ENCODE assay signal across 8 mouse cellular contexts in the genomic region with DNA sequence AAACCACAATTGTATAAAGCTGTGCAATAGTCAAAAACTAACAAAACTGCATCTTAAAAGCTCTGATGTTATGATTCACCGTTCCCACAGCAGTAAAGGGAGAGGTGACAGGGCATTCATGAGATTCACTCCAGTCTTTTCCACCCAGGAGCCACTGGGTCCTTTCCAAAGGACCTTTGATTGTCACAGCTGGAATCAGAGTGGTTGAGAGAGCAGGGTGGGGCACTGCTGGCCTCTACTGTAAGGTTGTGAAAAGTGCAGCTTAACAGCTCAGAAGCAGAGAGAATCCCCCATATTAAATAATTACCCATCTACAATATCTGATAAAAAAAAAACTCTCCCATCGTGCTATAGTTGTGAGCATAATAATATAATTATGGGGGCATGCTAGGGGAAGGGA.
A peak's percentile ranks its signal among the peaks of the same experiment; 100 is the strongest.
DNase-seq lines count a peak whose midpoint lies in the region; ATAC-seq and TF ChIP-seq lines count a peak whose summit lies in the region.
"Had no signal": no experiment of that assay in that cellular context is flagged by ENCODE, and none has a peak within 500 bp of the region (broad histone marks: within the 10 kb centered on the region; RNA-seq: fewer than 3 reads in every experiment).

No protein-coding gene starts in this region.

- no peaks in the 10 kb centered on the region for H3K27me3 ChIP-seq in heart, postnatal 0 days (ENCODE audit: control insufficient read depth, insufficient read depth, low read length)
- H3K27me3 ChIP-seq in heart, embryonic 12.5 days (replicated peaks) = no peaks in the 10 kb centered on the region
- no peaks in the 10 kb centered on the region for H3K27me3 ChIP-seq in midbrain, embryonic 13.5 days
- H3K27me3 ChIP-seq in midbrain, embryonic 16.5 days (ENCODE audit: control insufficient read depth, insufficient read depth, low read depth, low read length) = no peaks in the 10 kb centered on the region
- H3K27me3 ChIP-seq: midbrain, embryonic 12.5 days had no signal

- 0 out of 2 replicates have a peak, but pooled peaks cover 3% of the 10 kb centered on the region for H3K9me3 ChIP-seq in heart, postnatal 0 days (replicated peaks; ENCODE audit: control insufficient read depth, low read length)
- H3K9me3 ChIP-seq in heart, embryonic 12.5 days (replicated peaks) = no peaks in the 10 kb centered on the region; the same call in 1 of the 2 replicates
- H3K9me3 ChIP-seq in midbrain, embryonic 13.5 days = peaks cover 4% of the 10 kb centered on the region
- H3K9me3 ChIP-seq in midbrain, embryonic 16.5 days (replicated peaks; ENCODE audit: control insufficient read depth, low read length, poor library complexity, severe bottlenecking) = no peaks in the 10 kb centered on the region
- H3K9me3 ChIP-seq: midbrain, embryonic 12.5 days had no signal

- no peak for TF ChIP-seq EP300 in heart, postnatal 0 days (IDR thresholded peaks at IDR 0.05; ENCODE audit: low read depth)

- peak; percentile 73 for TF ChIP-seq CTCF in heart, postnatal 0 days (IDR thresholded peaks at IDR 0.05; ENCODE audit: low read depth)

- WGBS in heart, postnatal 0 days = 54% methylated on average over 2 of the region's 2 CpGs
- WGBS in heart, embryonic 12.5 days = 50% methylated on average over 2 of the region's 2 CpGs
- 64% methylated on average over 2 of the region's 2 CpGs for WGBS in midbrain, embryonic 13.5 days
- WGBS in midbrain, embryonic 16.5 days = 65% methylated on average over 2 of the region's 2 CpGs

- ATAC-seq in heart, postnatal 0 days (ENCODE audit: insufficient read depth, low read depth) = 0 out of 2 replicates have a peak, but pooled peaks have one; percentile 53
- ATAC-seq in heart, embryonic 12.5 days (ENCODE audit: insufficient number of reproducible peaks, low FRiP score) = no peak
- peak; percentile 72; the same call in 1 of the 2 replicates for ATAC-seq in midbrain, embryonic 13.5 days
- no peak for ATAC-seq in midbrain, embryonic 16.5 days
- no peak for ATAC-seq in activated CD4-positive, CD25-positive, alpha-beta regulatory T cell, adult 4 months

- no peak overlapping the region for H3K27ac ChIP-seq in heart, postnatal 0 days (ENCODE audit: low read depth)
- no peak overlapping the region for H3K27ac ChIP-seq in heart, embryonic 12.5 days (ENCODE audit: poor library complexity, severe bottlenecking)
- no peak overlapping the region for H3K27ac ChIP-seq in midbrain, embryonic 13.5 days
- no peak overlapping the region for H3K27ac ChIP-seq in midbrain, embryonic 16.5 days (ENCODE audit: low read length)
- H3K27ac ChIP-seq: midbrain, embryonic 12.5 days had no signal

- peak; percentile 42 for DNase-seq in heart, postnatal 0 days (ENCODE audit: low spot score)
- peak; percentile 5 to 20 for DNase-seq in cerebellum, postnatal 25 days
- DNase-seq in retina, adult 2 months (ENCODE audit: low read depth, low spot score) = peak; percentile 9

- no peak overlapping the region for H3K4me3 ChIP-seq in heart, postnatal 0 days (ENCODE audit: low read depth, low read length)
- no peak overlapping the region for H3K4me3 ChIP-seq in heart, embryonic 12.5 days
- no peak overlapping the region for H3K4me3 ChIP-seq in midbrain, embryonic 13.5 days (replicated peaks)
- no peak overlapping the region for H3K4me3 ChIP-seq in midbrain, embryonic 16.5 days (ENCODE audit: low read depth, low read length)
- H3K4me3 ChIP-seq: midbrain, embryonic 12.5 days had no signal

- H3K9ac ChIP-seq in heart, postnatal 0 days (replicated peaks; ENCODE audit: low read depth, low read length) = no peak overlapping the region
- no peak overlapping the region for H3K9ac ChIP-seq in heart, embryonic 12.5 days
- no peak overlapping the region for H3K9ac ChIP-seq in midbrain, embryonic 13.5 days (replicated peaks)
- H3K9ac ChIP-seq in midbrain, embryonic 16.5 days (ENCODE audit: low read depth, low read length) = no peak overlapping the region
- H3K9ac ChIP-seq: midbrain, embryonic 12.5 days had no signal

- no peaks in the 10 kb centered on the region for H3K36me3 ChIP-seq in heart, postnatal 0 days (replicated peaks; ENCODE audit: control insufficient read depth, insufficient read depth, low read length)
- no peaks in the 10 kb centered on the region for H3K36me3 ChIP-seq in heart, embryonic 12.5 days
- H3K36me3 ChIP-seq in midbrain, embryonic 13.5 days = no peaks in the 10 kb centered on the region
- no peaks in the 10 kb centered on the region for H3K36me3 ChIP-seq in midbrain, embryonic 16.5 days (ENCODE audit: control insufficient read depth, insufficient read depth, low read length)
- H3K36me3 ChIP-seq: midbrain, embryonic 12.5 days had no signal

- H3K4me2 ChIP-seq in heart, postnatal 0 days (ENCODE audit: low read depth, low read length) = no peak overlapping the region
- no peak overlapping the region for H3K4me2 ChIP-seq in heart, embryonic 12.5 days
- no peak overlapping the region for H3K4me2 ChIP-seq in midbrain, embryonic 13.5 days (replicated peaks)
- no peak overlapping the region for H3K4me2 ChIP-seq in midbrain, embryonic 16.5 days (ENCODE audit: low read length)
- H3K4me2 ChIP-seq: midbrain, embryonic 12.5 days had no signal

- H3K4me1 ChIP-seq in heart, postnatal 0 days (ENCODE audit: control insufficient read depth, insufficient read depth) = no peaks in the 10 kb centered on the region
- no peaks in the 10 kb centered on the region for H3K4me1 ChIP-seq in heart, embryonic 12.5 days (replicated peaks)
- no peaks in the 10 kb centered on the region for H3K4me1 ChIP-seq in midbrain, embryonic 13.5 days (replicated peaks)
- no peaks in the 10 kb centered on the region for H3K4me1 ChIP-seq in midbrain, embryonic 16.5 days (ENCODE audit: control insufficient read depth, insufficient read depth, low read length)
- H3K4me1 ChIP-seq: midbrain, embryonic 12.5 days had no signal

Comparison
In these comparisons a context has a peak if more than half of its experiments do, and no peak if none do; other contexts are left out.
1. ATAC-seq: peak in heart, postnatal 0 days (single experiment) and midbrain, embryonic 13.5 days (single experiment); none in heart, embryonic 12.5 days (single experiment), midbrain, embryonic 16.5 days (single experiment) and activated CD4-positive, CD25-positive, alpha-beta regulatory T cell, adult 4 months (single experiment).
2. Peak in every context shown above with its lines, with median percentiles within 50 percentile points of each other: DNase-seq.